ENCODE assay signal across 11 mouse cellular contexts in the genomic region with DNA sequence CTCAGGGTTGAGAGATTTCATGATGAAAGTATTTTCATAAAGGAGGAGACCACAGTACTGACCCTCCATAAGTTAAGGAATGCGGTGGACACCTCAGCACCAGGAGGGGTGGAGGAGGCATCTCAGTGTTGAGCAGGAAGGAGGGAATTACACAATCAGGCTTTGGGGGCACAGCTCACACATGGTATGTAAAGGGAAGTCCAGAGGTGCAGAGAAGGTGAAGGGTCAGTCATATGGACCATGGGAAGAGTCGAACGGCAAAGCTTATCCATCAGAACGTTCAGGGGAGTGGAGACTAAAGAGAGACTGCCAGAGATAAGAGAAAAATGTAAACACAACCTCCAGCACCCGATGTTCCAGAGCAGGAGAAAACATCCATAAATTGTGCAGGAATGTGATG.
DNase-seq lines count a peak whose midpoint lies in the region; ATAC-seq and TF ChIP-seq lines count a peak whose summit lies in the region.
"Had no signal": no experiment of that assay in that cellular context is flagged by ENCODE, and none has a peak within 500 bp of the region (broad histone marks: within the 10 kb centered on the region; RNA-seq: fewer than 3 reads in every experiment).

No protein-coding gene starts in this region.

- no peaks in the 10 kb centered on the region for H3K36me3 ChIP-seq in heart, embryonic 15.5 days
- H3K36me3 ChIP-seq in embryonic facial prominence, embryonic 15.5 days: no peaks in the 10 kb centered on the region
- no peaks in the 10 kb centered on the region for H3K36me3 ChIP-seq in liver, embryonic 14.5 days (replicated peaks; ENCODE audit: control insufficient read depth, insufficient read depth, low read depth)
- H3K36me3 ChIP-seq: hindbrain, embryonic 15.5 days had no signal

- H3K4me3 ChIP-seq in heart, embryonic 15.5 days: no peak overlapping the region
- H3K4me3 ChIP-seq in embryonic facial prominence, embryonic 15.5 days (replicated peaks): no peak overlapping the region
- no peak overlapping the region for H3K4me3 ChIP-seq in liver, embryonic 14.5 days (ENCODE audit: insufficient read depth in 1 of 2, low read depth in 2 of 2, low read length in 2 of 2)
- H3K4me3 ChIP-seq: hindbrain, embryonic 15.5 days; megakaryocyte, embryonic 14.5 days had no signal

- 0 out of 2 replicates have a peak overlapping the region, but pooled peaks have one; percentile 20 for H3K27ac ChIP-seq in heart, embryonic 15.5 days
- H3K27ac ChIP-seq in embryonic facial prominence, embryonic 15.5 days (replicated peaks): peak overlapping the region; percentile 89
- no peak overlapping the region for H3K27ac ChIP-seq in liver, embryonic 14.5 days
- H3K27ac ChIP-seq: hindbrain, embryonic 15.5 days had no signal

- no peak for DNase-seq in heart, postnatal 10 days
- peak; percentile 60 for DNase-seq in NIH3T3 (ENCODE audit: low read depth)
- DNase-seq in liver, embryonic 14.5 days (ENCODE audit: low read depth in 3 of 3, low spot score in 3 of 3): no peak
- DNase-seq in natural killer cell, adult 2 months (ENCODE audit: low spot score in 2 of 2): no peak
- DNase-seq in ovary, postnatal 14 days (ENCODE audit: low spot score): no peak
- DNase-seq: cerebellum, adult 9-11 months; thymus, adult 18-20 months had no signal

- no peaks in the 10 kb centered on the region for H3K9me3 ChIP-seq in heart, embryonic 15.5 days (replicated peaks)
- H3K9me3 ChIP-seq in embryonic facial prominence, embryonic 15.5 days (replicated peaks): 0 out of 2 replicates have a peak, but pooled peaks cover 3% of the 10 kb centered on the region
- no peaks in the 10 kb centered on the region for H3K9me3 ChIP-seq in liver, embryonic 14.5 days (ENCODE audit: control insufficient read depth, low read length)
- H3K9me3 ChIP-seq: hindbrain, embryonic 15.5 days had no signal

- no peak overlapping the region for H3K4me2 ChIP-seq in heart, embryonic 15.5 days
- H3K4me2 ChIP-seq in embryonic facial prominence, embryonic 15.5 days (replicated peaks): no peak overlapping the region
- no peak overlapping the region for H3K4me2 ChIP-seq in liver, embryonic 14.5 days (ENCODE audit: low read depth)
- H3K4me2 ChIP-seq: hindbrain, embryonic 15.5 days had no signal

- 17% methylated on average over 5 of the region's 5 CpGs for WGBS in heart, embryonic 15.5 days
- WGBS in embryonic facial prominence, embryonic 15.5 days: 31% methylated on average over 5 of the region's 5 CpGs
- 42% methylated on average over 5 of the region's 5 CpGs for WGBS in liver, embryonic 14.5 days (ENCODE audit: insufficient replicate concordance)

- H3K4me1 ChIP-seq in heart, embryonic 15.5 days (replicated peaks): peaks cover 3% of the 10 kb centered on the region; the same call in 1 of the 2 replicates
- peaks cover 27% of the 10 kb centered on the region for H3K4me1 ChIP-seq in embryonic facial prominence, embryonic 15.5 days
- peaks cover 0 to 6% of the 10 kb centered on the region in 2 experiments; a peak in 3 of 4 replicates for H3K4me1 ChIP-seq in liver, embryonic 14.5 days (replicated peaks; ENCODE audit: control insufficient read depth in 2 of 2, insufficient read depth in 2 of 2, low read length in 1 of 2)
- H3K4me1 ChIP-seq: hindbrain, embryonic 15.5 days; megakaryocyte, embryonic 14.5 days had no signal

- TF ChIP-seq CTCF in liver, embryonic 14.5 days (IDR thresholded peaks at IDR 0.05; ENCODE audit: low read depth): no peak

- H3K27me3 ChIP-seq in heart, embryonic 15.5 days: no peaks in the 10 kb centered on the region
- H3K27me3 ChIP-seq in embryonic facial prominence, embryonic 15.5 days: no peaks in the 10 kb centered on the region
- H3K27me3 ChIP-seq in liver, embryonic 14.5 days (ENCODE audit: control insufficient read depth, insufficient read depth, low read length): no peaks in the 10 kb centered on the region
- H3K27me3 ChIP-seq: hindbrain, embryonic 15.5 days; megakaryocyte, embryonic 14.5 days had no signal

- no peak for ATAC-seq in heart, embryonic 15.5 days (replicated peaks; ENCODE audit: insufficient number of reproducible peaks, insufficient read depth, low FRiP score, low read depth)
- ATAC-seq in embryonic facial prominence, embryonic 15.5 days (ENCODE audit: insufficient number of reproducible peaks, low FRiP score, low TSS enrichment, low read depth): no peak
- 0 out of 2 replicates have a peak, but pooled peaks have one; percentile 45 for ATAC-seq in liver, embryonic 14.5 days (ENCODE audit: insufficient read depth)

- intact Hi-C loops in heart, postnatal 10 days (cut with DNase I): no loop called here

- no peak for TF ChIP-seq EP300 in liver, embryonic 14.5 days (IDR thresholded peaks at IDR 0.05; ENCODE audit: low read depth)

- no peak overlapping the region for H3K9ac ChIP-seq in heart, embryonic 15.5 days
- no peak overlapping the region for H3K9ac ChIP-seq in embryonic facial prominence, embryonic 15.5 days
- no peak overlapping the region for H3K9ac ChIP-seq in liver, embryonic 14.5 days (replicated peaks)
- H3K9ac ChIP-seq: hindbrain, embryonic 15.5 days had no signal
